Mouse (Mus musculus): Measurements from ENCODE around the gene Castor2. TPM values are rescaled to one million over a fixed set of nuclear protein-coding genes. Genes with fewer than 3 reads are reported as not detected.

Gene Castor2
- polyA plus RNA-seq, 1 experiment from 2014 or later, result 6.4 TPM

DNA sequence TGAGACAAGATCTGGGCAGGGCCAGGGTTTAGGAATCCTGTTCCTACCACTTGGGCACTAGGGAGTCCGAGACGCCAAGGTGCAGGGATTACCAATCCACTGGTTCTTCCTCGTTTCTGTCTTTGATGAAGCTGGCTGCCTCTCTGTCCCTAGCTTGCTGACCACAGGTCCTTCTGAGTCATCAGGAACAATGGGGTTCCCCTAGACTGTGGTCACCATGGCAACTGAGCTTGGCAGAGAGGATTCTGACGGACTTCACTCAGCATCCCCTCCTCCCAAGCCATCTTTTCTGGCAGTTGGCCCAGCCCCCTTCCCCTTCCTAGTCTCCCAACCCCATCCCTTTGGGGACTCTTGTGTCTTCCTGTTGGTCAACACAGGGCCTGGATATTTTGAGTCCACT is 32.1 kb downstream of the Castor2 start:
- no peak overlapping the region for H3K4me2 ChIP-seq
- no peak overlapping the region for H3K9ac ChIP-seq
- H3K4me3 ChIP-seq, result no peak overlapping the region
- no peak for ATAC-seq (ENCODE audit: extremely low read depth, insufficient number of reproducible peaks, low FRiP score, low TSS enrichment)
- 52% methylated on average over 4 of the region's 4 CpGs for WGBS
- H3K4me1 ChIP-seq, result peaks cover 7% of the 10 kb centered on the region
- peaks cover 44% of the 10 kb centered on the region for H3K36me3 ChIP-seq
- no peaks in the 10 kb centered on the region for H3K27me3 ChIP-seq (replicated peaks)
- H3K27ac ChIP-seq (replicated peaks), result no peak overlapping the region
- H3K9me3 ChIP-seq, result peaks cover 12% of the 10 kb centered on the region

DNA sequence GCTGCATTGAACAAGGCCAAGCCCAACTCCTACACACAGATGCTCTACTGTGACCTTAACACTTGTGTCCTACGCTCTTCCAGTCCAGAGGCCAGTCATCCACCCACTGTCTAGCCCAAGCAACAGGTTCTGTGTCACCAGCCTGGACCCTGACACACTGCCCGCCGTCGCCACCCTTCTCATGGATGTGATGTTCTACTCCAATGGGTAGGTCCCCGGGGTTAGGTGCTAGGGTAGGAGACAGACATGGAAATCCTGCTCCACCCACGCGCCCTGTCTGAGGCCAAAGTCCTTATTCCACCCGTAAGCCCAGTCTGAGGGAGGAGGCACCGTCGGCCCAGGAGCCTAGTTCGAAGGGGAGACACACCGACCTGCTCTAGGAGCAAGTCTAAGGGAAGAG is 36.5 kb downstream of the Castor2 start:
- H3K9ac ChIP-seq, result no peak overlapping the region
- peaks cover 51% of the 10 kb centered on the region for H3K36me3 ChIP-seq
- H3K9me3 ChIP-seq, result no peaks in the 10 kb centered on the region; the same call in 1 of the 2 replicates
- no peaks in the 10 kb centered on the region for H3K27me3 ChIP-seq (replicated peaks)
- H3K27ac ChIP-seq (replicated peaks), result no peak overlapping the region
- ATAC-seq (ENCODE audit: extremely low read depth, insufficient number of reproducible peaks, low FRiP score, low TSS enrichment), result no peak
- no peak overlapping the region for H3K4me2 ChIP-seq
- no peak overlapping the region for H3K4me3 ChIP-seq
- WGBS, result 87% methylated on average over 12 of the region's 12 CpGs
- peaks cover 3% of the 10 kb centered on the region; the same call in 1 of the 2 replicates for H3K4me1 ChIP-seq

- Histone ChIP-seq H3K27ac (replicated peaks) (no peak overlapping the region), H3K9me3 (peaks cover 3% of the 10 kb centered on the region; the same call in 1 of the 2 replicates), H3K36me3 (peaks cover 61% of the 10 kb centered on the region), H3K4me3 (no peak overlapping the region), H3K9ac (no peak overlapping the region), H3K4me2 (no peak overlapping the region), H3K27me3 (replicated peaks) (no peaks in the 10 kb centered on the region), H3K4me1 (no peaks in the 10 kb centered on the region)
- ATAC-seq (ENCODE audit: extremely low read depth, insufficient number of reproducible peaks, low FRiP score, low TSS enrichment), result no peak
- 91% methylated on average over 5 of the region's 5 CpGs for WGBS
Observed at GRCm38 (mm10) chr5:134137933-134138332, 38.4 kb downstream of the Castor2 start.

DNA sequence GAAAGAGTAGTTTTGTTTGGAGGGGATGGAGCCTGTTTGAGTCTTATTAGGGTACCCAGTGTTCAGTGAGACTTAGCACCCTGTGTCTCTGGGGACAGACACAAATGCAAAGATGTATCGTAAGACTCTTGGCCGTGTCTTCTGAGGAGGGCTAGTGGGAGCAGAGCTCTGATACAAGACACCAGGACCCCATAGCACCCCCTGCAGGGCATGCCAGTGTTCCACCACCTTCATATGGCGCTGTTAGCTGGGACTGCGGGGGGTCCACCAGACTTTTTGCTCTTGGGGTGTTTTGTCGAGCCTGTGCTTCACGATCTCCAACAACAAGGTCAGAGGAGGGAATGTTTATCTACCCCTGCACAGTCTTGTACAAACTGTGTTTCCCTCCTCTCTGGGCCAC is 39.9 kb downstream of the Castor2 start:
- Histone ChIP-seq H3K27me3 (replicated peaks) (no peaks in the 10 kb centered on the region), H3K27ac (replicated peaks) (no peak overlapping the region), H3K36me3 (peaks cover 53% of the 10 kb centered on the region), H3K9ac (no peak overlapping the region), H3K9me3 (0 out of 2 replicates have a peak, but pooled peaks cover 3% of the 10 kb centered on the region), H3K4me3 (no peak overlapping the region), H3K4me1 (no peaks in the 10 kb centered on the region), H3K4me2 (no peak overlapping the region)
- 88% methylated on average over 6 of the region's 6 CpGs for WGBS
- ATAC-seq (ENCODE audit: extremely low read depth, insufficient number of reproducible peaks, low FRiP score, low TSS enrichment), result no peak

GRCm38 (mm10) chr5:134141236-134141635 is 41.7 kb downstream of the Castor2 start:
- ATAC-seq (ENCODE audit: extremely low read depth, insufficient number of reproducible peaks, low FRiP score, low TSS enrichment), result no peak
- Histone ChIP-seq H3K4me1 (no peaks in the 10 kb centered on the region), H3K4me3 (no peak overlapping the region), H3K9ac (no peak overlapping the region), H3K36me3 (peaks cover 48% of the 10 kb centered on the region), H3K9me3 (0 out of 2 replicates have a peak, but pooled peaks cover 3% of the 10 kb centered on the region), H3K4me2 (no peak overlapping the region), H3K27ac (replicated peaks) (no peak overlapping the region), H3K27me3 (replicated peaks) (no peaks in the 10 kb centered on the region)
- whole genome bisulfite sequencing, result 54% methylated on average over 7 of the region's 7 CpGs

DNA sequence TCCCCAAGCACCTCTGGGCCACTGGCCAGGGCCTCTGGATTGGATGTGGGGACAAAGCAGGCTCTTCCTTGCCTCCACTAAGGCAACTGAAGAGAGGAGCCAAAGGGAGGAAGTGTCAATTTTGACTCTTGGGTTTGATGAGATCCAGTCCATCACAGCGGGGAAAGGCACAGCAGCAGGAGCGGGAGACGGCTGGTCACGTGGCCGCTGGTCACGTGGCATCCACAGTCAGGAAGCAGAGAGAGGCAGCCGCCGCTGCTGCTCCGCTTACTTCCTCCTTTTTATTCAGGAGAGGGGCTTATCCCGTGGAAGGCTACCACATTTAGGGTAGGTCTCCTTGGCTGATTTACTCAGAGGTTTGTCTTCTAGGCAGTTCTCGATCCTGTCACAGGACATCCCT is 42.9 kb downstream of the Castor2 start:
- Histone ChIP-seq H3K36me3 (peaks cover 38% of the 10 kb centered on the region), H3K27me3 (replicated peaks) (no peaks in the 10 kb centered on the region), H3K9me3 (0 out of 2 replicates have a peak, but pooled peaks cover 3% of the 10 kb centered on the region), H3K4me2 (no peak overlapping the region), H3K4me1 (peaks cover 8% of the 10 kb centered on the region), H3K27ac (replicated peaks) (no peak overlapping the region), H3K4me3 (no peak overlapping the region), H3K9ac (no peak overlapping the region)
- no peak for ATAC-seq (ENCODE audit: extremely low read depth, insufficient number of reproducible peaks, low FRiP score, low TSS enrichment)
- WGBS, result 58% methylated on average over 11 of the region's 11 CpGs

DNA sequence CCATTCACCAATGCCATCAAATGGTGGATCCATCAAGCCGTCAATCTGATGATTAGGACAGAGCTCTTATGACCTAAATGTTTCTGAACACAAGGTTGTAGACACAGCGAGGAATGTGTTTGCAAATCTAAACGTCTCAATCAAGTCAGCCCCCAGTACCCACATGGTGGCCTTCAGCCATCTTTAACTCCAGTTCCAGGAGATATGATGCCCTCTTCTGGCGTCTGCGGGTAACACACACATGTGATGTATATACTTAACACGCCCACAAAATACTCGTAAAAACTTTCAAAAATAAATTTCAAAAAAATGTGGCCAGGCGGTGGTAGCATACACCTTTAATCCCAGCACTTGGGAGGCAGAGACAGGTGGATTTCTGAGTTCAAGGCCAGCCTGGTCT is 45.5 kb downstream of the Castor2 start:
- Histone ChIP-seq H3K9ac (no peak overlapping the region), H3K4me1 (peaks cover 11% of the 10 kb centered on the region), H3K36me3 (peaks cover 53% of the 10 kb centered on the region), H3K4me2 (no peak overlapping the region), H3K4me3 (no peak overlapping the region), H3K9me3 (0 out of 2 replicates have a peak, but pooled peaks cover 3% of the 10 kb centered on the region), H3K27ac (replicated peaks) (no peak overlapping the region), H3K27me3 (replicated peaks) (no peaks in the 10 kb centered on the region)
- WGBS, result 91% methylated on average over 8 of the region's 8 CpGs
- no peak for ATAC-seq (ENCODE audit: extremely low read depth, insufficient number of reproducible peaks, low FRiP score, low TSS enrichment)

DNA sequence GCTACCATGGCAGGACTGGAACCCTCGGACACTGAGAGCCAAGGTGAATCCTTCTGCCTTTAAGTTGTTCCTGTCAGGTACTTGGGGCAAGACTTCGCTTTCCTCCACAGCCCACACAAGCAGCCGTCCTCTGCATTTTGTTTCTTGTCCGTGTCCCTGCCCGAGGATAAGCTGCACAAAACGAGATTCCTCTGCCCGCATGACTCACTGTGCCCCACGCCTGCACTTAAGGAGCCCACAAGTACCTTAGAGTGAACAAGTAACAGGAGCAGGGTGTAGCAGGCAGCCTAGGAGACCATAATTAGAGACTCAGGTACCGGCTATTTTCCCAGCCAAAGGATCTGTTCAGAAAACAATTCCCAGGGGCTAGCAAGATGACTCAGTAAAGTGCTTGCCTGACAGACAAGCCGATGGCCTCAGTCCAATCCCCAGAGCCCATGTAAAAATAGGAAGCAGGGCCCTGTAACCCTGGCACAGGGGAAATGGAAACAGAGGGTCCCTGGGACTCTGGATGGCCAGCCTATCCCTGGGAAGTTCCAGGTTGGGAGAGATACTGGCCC is 47.8 kb downstream of the Castor2 start:
- Histone ChIP-seq H3K4me1 (peaks cover 11% of the 10 kb centered on the region), H3K36me3 (peaks cover 65% of the 10 kb centered on the region), H3K27ac (replicated peaks) (peak overlapping the region; percentile 40; the same call in 1 of the 2 replicates), H3K9me3 (0 out of 2 replicates have a peak, but pooled peaks cover 2% of the 10 kb centered on the region), H3K4me2 (no peak overlapping the region), H3K9ac (0 out of 2 replicates have a peak overlapping the region, but pooled peaks have one; percentile 21), H3K27me3 (replicated peaks) (no peaks in the 10 kb centered on the region), H3K4me3 (no peak overlapping the region)
- 59% methylated on average over 10 of the region's 10 CpGs for WGBS
- ATAC-seq (ENCODE audit: extremely low read depth, insufficient number of reproducible peaks, low FRiP score, low TSS enrichment), result no peak

DNA sequence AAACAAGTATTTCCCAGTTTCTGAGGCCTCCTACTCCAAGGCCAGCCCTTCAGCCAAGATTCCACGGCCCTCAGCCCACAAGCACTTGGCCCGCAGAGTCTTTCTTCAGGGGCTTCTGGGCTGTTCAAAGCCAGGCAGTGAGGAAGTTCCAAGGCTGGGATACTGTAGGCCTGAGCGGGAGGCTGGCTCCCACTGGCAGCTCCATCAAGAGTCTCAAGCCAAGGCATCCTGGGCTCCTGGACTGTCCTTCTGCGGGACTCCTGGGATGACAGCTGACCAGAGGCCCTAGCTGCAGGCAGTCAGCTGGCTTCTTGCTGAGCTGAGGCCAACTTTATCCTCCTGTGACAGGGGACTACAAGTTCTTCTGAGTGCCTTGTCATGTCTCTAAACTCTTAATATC is 48.6 kb downstream of the Castor2 start:
- 85% methylated on average over 4 of the region's 4 CpGs for WGBS
- peaks cover 11% of the 10 kb centered on the region for H3K4me1 ChIP-seq
- no peak overlapping the region for H3K4me2 ChIP-seq
- H3K4me3 ChIP-seq, result no peak overlapping the region
- H3K9ac ChIP-seq, result no peak overlapping the region
- no peak overlapping the region for H3K27ac ChIP-seq (replicated peaks)
- ATAC-seq (ENCODE audit: extremely low read depth, insufficient number of reproducible peaks, low FRiP score, low TSS enrichment), result no peak
- H3K9me3 ChIP-seq, result no peaks in the 10 kb centered on the region
- no peaks in the 10 kb centered on the region for H3K27me3 ChIP-seq (replicated peaks)
- H3K36me3 ChIP-seq, result peaks cover 70% of the 10 kb centered on the region

- WGBS, result 83% methylated on average over 11 of the region's 11 CpGs
- peaks cover 11% of the 10 kb centered on the region for H3K4me1 ChIP-seq
- peaks cover 92% of the 10 kb centered on the region for H3K36me3 ChIP-seq
- no peaks in the 10 kb centered on the region for H3K27me3 ChIP-seq (replicated peaks)
- no peak overlapping the region for H3K4me2 ChIP-seq
- no peak overlapping the region for H3K4me3 ChIP-seq
- ATAC-seq (ENCODE audit: extremely low read depth, insufficient number of reproducible peaks, low FRiP score, low TSS enrichment), result no peak
- no peaks in the 10 kb centered on the region for H3K9me3 ChIP-seq
- no peak overlapping the region for H3K27ac ChIP-seq (replicated peaks)
- no peak overlapping the region for H3K9ac ChIP-seq
Observed at GRCm38 (mm10) chr5:134151895-134152294, 52.4 kb downstream of the Castor2 start.

DNA sequence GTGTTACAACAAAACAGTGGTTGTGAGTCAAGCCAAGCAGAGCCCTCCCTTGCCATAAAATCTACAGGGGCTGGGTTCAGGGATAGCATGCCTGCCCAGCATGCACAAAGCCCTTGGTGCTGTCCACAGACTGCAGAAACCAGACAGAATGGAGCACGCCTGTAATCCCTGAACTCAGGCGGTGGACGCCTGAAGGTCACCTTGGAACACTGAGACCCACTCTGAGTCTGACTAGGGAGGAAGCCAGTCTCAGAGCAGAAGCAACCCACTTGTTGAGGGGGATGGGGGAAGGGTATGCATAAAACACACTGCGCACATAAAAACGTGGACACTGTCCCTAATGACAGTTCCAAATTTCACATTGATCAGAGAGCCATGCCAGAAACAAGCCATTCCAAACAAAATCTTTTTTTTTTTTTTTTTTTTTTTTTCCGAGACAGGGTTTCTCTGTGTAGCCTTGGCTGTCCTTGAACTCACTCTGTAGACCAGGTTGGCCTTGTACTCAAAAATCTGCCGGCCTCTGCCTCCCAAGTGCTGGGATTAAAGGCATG is 56.5 kb downstream of the Castor2 start:
- ATAC-seq (ENCODE audit: extremely low read depth, insufficient number of reproducible peaks, low FRiP score, low TSS enrichment), result no peak
- H3K9ac ChIP-seq, result no peak overlapping the region
- H3K4me1 ChIP-seq, result peaks cover 3% of the 10 kb centered on the region; the same call in 1 of the 2 replicates
- H3K27ac ChIP-seq (replicated peaks), result no peak overlapping the region
- H3K36me3 ChIP-seq, result peaks cover 94% of the 10 kb centered on the region
- no peak overlapping the region for H3K4me3 ChIP-seq
- no peak overlapping the region for H3K4me2 ChIP-seq
- no peaks in the 10 kb centered on the region for H3K27me3 ChIP-seq (replicated peaks)
- no peaks in the 10 kb centered on the region for H3K9me3 ChIP-seq
- WGBS, result 72% methylated on average over 7 of the region's 7 CpGs

DNA sequence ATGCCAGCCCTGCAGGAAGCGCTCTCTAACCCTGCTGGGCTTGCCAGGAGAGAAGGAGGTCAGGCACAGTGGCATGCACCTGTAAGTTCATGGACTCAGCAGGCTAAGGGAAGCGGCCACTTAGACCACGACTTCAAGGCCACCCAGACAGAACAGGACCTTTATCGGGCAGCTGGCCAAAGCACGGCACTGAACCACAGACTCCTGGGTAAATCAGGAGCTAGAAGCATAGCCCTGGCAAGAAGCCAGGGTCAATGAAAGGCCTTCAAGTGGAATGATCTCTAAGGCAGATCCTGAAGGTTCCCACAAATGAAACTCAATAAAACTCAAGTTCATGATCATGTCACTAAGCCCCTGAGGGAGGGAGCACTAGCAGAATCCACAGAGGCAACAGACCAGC is 65.2 kb downstream of the Castor2 start:
- Histone ChIP-seq H3K36me3 (peaks cover 84% of the 10 kb centered on the region), H3K9me3 (no peaks in the 10 kb centered on the region), H3K9ac (0 out of 2 replicates have a peak overlapping the region, but pooled peaks have one; percentile 28), H3K27ac (replicated peaks) (peak overlapping the region; percentile 5; the same call in 1 of the 2 replicates), H3K4me2 (no peak overlapping the region), H3K27me3 (replicated peaks) (no peaks in the 10 kb centered on the region), H3K4me3 (no peak overlapping the region), H3K4me1 (peaks cover 10% of the 10 kb centered on the region)
- ATAC-seq (ENCODE audit: extremely low read depth, insufficient number of reproducible peaks, low FRiP score, low TSS enrichment), result no peak
- 53% methylated on average over 5 of the region's 5 CpGs for WGBS

Data from heart, embryonic 13.5 days (tissue).